Mouse (Mus musculus): Measurements from ENCODE around the gene Rassf8.

Rassf8 gene

DNA sequence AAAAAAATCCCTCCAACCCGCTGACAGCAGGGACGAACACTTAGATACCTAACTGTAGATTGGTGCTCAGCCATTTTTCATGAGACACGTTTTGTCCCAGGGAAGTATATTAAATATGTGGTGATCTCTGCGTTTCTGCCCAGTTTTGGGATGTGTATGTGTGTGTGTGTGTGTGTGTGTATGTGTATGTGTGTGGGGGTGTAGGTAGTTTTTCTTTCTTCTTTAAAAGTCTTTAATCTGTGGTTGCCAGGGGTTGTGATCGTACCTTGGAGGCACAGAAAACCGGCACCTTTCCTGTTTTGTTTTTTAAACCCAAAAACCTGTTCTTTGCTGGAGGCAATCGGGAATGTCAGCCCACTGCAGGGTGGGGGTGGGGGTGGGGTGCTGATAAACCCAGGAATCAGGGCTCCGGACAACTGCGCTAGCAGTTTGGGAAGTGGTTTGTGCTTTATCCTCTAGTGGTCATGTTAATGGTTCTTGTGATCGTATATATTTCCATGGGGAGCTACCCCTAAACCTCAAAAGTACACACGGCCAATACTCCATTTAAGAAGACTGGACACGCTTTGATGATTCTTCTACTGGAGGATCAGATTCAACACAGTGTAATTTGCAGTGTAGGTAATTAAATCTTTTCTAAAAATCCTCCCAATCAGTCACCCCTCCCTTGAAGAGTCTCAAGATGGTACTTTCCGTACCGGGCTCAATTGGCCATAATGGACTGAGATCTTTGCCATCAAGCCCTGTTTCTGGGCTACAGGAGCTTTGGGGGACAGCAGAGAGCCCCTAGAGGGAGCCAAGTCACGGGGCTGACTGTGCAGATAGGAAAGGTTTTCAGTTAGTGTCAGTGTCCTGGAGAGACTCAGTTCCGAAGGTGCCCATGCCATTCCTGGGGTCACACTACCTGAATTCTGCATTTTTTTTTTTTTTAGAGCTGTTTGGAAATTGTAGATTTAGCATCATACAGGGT, 1.4 kb downstream of the Rassf8 start:
- DNase-seq (ENCODE audit: low read depth): no peak

DNA sequence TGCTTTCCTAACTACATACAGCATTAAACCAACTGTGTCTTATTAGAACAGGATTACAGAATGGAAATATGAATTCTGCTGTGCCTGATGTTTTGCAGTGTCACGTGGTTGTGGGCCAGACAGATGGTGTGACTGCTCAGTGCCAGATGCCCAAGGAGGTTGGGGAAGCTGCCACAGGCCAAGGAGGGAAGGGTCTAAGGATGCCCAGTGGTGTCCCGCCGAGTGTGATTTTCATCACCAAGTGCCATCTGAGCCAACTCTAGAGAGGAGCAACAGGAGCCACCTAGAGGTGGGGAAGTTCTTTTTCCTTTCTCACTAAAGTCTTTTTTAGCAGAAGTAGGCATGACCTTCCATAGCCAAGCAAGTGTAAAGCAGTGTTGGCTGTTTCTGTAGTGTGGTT, 3.8 kb downstream of the Rassf8 start:
- no peak for DNase-seq (ENCODE audit: low read depth)

DNA sequence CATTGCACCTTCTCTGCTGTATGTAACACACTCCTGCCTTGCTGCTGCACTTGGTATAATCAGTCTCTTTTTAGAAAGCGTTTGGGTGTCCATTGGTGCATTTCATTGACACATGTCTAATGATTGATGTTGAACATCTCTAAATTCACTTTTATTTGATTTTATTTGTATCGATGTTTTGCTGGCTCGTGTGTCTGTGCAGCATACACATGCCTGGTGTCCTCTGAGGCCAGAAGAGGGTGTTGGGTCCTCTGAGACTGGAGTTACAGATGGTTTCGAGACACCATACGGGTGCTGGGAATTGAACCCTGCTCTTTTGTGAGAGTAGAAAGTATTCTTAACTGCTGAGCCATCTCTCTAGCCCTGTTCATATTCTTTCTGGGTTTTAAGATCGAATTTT, 6.7 kb downstream of the Rassf8 start:
- no peak for DNase-seq (ENCODE audit: low read depth)

DNA sequence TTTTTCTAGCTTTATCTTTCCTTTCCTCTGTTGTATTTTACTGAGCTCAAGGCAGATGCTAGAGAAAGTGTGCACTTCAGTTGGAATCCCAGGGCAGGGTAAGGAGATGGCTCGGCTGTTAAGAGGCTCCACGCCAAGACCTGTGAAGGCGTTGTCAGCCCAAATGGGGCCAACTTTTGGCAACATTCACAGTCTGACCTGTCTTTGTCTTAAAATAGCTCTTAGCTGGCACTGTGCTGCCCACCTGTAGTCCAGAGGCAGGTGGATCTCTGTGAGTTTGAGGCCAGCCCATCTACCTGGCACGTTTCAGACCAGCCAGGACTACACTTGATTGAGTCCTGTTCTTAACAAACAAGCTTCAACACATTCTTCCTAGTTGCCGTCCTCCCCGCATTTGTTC, 7.9 kb downstream of the Rassf8 start:
- DNase-seq (ENCODE audit: low read depth): no peak

DNA sequence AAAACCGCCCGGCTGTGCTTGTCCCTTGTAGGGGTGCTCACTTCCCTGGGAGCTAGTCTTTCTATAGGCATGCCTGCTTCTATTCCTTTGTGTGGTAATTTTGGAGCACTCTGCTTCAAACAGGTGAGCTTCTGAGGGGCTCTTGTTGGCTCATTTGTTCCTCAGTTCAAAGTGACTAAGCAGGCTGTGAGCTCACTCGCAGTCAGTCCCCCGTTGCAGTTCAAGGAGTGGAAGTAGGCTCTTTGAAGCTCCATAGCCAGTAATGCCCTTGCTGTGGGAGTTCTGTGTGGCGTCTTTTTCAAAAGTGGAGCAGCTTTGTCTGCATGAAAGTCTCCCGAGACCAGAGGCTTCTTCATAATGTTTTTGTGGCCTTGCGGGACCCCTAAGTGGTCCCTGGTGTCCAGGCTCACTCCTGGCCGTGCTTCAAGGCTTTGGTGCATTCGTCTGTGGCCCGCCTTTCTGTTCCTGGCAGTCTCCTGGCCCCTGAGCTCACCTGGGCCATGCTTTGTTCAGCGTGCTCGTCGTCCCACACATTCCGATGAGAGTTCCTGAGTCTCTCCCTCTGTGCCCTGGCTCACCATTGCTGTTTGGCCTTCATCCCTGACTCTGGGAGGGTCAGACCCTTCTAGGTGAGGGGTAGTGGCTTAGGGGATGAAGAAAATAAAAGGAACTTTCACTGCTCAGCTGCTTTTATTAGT, 9.5 kb downstream of the Rassf8 start:
- DNase-seq (ENCODE audit: low read depth): no peak

DNA sequence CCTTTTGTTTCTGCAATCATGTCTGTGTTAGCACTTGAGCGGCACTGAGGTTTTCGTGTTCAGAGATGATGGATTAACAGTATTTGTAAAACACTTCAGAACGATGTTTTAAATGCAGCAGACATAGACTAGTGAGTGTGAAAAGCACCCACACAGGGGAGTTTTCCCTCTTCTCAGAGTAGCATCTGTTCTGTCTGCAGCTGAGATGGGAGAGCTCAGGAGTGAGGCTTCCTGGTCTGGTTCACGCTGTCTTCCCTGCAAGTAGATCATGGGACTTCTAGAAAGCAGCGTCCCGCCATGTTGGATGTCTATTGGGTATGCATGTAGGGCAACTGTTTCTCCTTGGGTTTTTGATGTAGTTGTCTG, 10.1 kb downstream of the Rassf8 start:
- DNase-seq (ENCODE audit: low read depth): no peak

DNA sequence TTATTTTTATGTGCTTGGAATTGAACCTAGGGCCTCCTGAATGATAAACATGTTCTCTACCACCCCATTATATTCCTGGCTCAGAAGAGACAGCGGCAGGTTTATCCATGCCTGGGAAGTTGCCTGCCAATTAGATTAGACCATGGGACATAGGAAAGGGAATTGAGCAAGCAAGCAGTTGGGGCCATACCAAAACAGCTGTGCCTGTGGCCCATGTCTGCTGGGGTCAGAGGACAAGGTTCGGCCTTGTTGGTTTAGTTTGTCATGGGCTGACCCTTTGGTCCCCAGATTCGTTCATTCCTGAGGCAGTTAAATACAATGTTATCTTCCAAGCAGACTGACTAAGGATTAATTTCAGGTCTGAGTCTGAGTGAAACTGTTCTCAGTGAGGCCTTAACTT, 10.8 kb downstream of the Rassf8 start:
- no peak for DNase-seq (ENCODE audit: low read depth)

DNA sequence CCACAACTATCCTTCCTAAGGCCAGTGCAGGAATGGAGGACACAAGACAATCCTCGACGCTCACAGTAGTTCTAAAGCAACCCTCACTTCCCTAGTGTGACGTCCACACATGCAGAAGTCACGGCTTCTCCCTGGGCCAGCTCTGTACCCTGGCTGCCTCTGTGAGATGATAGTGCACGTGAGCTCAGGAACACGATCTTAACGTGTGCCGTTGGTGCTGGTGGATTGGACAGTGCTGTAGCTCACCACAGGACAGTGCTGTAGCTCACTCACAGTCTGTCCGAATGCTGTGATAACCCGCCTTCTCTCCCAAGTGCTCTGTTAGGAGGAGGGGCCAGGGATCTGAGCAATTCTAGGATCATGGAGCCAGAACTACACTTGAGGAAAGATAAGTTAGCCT, 12.1 kb downstream of the Rassf8 start:
- DNase-seq (ENCODE audit: low read depth): no peak

DNA sequence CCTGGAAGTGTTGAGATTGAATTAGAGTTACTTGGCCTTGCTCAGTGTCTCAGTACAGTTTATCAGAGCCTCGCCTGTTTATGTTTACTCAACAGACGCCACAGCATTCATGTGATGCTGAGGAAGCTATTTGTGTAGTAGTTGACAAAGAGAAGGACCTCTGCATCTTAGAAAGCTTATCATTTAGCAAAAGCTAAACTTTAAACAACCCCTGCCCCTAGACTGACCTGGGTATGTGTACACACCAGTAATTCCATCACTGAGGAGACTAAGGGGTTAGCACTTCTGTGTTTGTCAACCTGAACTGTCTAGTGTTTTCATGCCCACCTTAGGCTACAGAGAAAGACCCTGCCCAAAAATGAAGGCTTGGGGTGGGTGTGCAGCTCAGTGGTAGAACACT, 12.9 kb downstream of the Rassf8 start:
- DNase-seq (ENCODE audit: low read depth): no peak

DNA sequence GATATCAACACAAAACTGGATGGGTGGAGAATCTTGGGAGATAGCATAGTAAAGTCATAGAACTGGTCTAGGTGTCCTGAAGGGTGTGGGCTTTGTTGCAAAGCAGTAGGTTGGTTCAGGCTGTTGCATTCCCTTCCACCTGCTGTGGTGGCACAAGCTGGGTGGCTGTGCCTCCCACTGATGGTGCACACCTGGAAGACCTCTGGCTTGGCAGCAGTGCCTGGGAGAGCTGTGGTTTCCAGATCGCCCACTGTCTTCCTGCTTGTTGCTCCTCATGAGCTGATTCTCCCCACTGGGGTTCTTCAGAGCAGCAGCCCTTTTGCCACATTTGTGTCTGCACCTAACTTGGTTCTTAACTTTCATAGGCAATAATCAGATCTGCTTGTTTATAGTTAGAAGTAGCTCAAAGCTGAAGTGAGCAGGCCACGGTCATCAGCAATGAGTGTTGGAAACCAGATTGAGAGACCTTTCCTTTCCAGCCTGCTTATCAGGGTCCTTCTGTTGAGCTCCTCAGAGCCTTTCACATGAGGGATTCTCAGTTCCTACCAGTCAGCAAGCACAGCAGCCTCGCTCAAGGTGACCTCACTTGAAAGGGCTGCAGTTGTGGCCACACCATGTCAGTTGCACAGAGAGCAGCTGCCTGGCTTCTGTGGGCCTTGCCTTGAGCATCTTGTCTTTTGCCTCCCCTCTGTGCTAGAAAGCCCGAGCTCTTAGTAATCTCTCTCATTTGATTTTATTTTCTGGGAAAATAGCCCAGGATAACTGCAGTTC, 13.9 kb downstream of the Rassf8 start:
- no peak for DNase-seq (ENCODE audit: low read depth)

DNA sequence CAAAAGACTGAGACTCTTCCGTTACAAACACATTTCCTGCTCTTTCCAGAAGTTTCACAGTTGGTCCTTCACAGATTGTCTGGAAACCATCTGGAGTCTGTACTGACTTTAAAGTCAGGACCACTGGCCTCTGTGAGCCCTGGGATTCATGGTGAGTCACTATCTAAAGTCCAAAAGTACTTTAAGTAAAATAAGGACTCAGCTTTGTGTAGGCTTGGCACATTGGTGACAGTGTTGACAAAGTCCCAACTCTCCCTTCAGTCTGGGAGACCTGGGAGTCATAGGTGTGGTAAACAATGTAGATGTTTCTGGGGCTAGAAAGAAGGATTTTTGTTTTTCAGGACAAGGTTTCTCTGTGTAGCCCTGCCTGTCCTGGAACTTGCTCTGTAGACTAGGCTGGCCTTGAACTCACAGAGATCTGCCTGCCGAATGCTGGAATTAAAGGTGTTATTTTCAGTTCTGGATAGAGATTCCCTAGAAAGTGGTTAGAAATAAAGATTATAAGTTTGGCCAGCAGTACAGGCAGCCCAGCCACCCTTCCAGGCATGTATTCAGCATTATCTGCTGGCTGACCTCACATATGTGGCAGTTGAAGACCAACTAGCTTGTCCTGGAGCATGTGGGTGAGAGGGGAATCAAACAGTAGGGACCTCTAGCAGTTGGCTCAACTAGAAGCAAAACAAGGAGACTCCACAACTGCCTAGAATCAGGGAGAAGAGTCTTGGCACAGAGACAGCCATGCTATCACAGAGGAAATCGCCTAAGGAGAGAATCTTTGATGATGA, 14.8 kb downstream of the Rassf8 start:
- no peak for DNase-seq (ENCODE audit: low read depth)

DNA sequence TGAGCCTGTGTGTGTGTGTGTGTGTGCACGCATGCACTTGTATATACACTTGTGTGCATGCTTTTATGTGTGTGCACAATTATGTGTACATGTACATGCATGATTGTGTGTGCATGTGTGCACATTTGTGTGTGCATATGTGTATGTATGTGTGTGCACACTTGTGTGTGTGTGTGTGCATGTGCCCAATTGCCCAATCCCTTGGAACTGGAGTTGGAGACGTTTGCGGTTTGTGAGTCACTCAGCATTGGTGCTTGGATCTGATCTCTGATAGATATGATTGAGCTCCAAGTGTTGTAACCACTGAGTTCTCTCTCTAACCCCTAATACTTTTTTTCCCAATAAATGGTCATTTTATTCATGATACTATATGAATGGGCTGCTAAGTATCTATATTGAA, 15.5 kb downstream of the Rassf8 start:
- DNase-seq (ENCODE audit: low read depth): peak; percentile 55

DNA sequence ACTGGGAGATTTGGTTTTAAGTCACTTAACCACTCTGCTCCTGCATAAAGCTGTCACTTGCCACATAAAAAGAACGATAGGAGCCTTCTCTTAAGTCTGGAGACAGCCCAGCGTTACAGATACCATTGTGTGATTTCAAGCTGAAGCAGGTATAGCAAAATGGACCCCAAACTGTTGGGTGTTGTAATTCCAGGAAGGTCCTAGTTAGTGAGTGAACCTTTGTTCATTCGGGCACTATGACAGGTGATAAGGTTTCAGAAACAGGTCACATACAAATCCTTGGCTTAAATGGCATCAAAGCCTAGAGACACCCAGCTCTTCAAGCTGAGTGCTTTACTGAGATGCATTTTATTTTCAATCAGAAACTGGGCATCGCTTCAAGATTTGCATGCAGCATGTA, 16.5 kb downstream of the Rassf8 start:
- DNase-seq (ENCODE audit: low read depth): no peak

DNA sequence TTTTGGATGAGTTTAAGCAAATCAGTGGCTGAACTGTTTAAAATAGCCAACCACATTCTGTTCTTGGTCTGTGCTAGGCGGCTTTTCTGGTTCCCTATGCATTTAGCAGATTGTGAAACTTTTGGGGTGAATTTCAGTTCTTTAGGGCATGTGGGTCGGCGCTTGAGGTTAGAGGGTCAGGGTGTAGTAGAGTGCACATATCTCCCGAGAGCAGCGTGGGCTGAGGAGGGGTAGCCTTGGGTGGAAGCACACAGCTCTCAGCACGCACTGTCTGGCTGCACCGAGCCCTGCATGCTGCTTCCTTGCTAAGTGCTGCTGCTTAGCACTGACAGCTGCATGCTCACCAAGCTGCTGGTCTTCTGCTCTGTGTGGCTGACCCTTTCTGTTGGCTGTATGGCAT, 18.5 kb downstream of the Rassf8 start:
- no peak for DNase-seq (ENCODE audit: low read depth)

DNA sequence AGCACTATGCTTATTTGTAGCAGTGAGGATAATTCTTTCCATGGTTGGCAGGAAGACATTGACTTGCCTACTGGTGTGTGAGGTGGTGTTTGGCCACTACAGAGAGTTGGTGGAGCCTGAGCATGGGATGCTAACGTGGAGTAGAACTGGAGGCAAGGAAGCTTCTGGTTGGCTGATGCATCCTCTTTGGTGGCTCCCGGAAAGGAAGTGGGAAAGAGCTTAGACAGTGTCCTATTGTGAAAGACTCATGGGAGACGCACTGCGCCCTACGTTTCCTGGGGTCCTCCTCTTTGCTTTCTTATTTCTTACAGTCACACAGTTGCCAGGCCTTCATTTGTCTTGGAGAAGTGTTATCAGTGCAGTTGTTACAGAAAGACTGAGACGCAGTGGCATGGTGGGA, 20.4 kb downstream of the Rassf8 start:
- DNase-seq (ENCODE audit: low read depth): no peak

DNA sequence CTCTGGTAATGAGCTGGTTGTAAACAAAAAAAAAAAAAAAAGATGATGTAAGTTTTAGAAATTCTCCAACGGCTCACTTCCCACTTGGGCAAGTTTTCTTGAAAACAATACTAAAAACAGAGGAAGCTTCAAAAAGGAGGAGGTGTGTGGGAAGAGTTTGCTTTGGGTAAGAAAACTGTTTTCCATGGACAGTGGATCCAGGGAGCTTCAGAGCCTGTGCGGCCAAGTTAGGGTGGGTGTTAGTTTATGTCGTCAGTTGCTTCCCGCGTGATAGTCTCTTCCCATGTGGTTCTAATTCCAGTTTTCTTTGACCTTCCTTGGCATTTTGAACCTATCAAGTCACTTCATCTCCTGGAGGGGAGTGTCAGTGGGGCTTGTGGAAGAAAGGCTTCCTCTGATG, 21.1 kb downstream of the Rassf8 start:
- DNase-seq (ENCODE audit: low read depth): no peak

DNA sequence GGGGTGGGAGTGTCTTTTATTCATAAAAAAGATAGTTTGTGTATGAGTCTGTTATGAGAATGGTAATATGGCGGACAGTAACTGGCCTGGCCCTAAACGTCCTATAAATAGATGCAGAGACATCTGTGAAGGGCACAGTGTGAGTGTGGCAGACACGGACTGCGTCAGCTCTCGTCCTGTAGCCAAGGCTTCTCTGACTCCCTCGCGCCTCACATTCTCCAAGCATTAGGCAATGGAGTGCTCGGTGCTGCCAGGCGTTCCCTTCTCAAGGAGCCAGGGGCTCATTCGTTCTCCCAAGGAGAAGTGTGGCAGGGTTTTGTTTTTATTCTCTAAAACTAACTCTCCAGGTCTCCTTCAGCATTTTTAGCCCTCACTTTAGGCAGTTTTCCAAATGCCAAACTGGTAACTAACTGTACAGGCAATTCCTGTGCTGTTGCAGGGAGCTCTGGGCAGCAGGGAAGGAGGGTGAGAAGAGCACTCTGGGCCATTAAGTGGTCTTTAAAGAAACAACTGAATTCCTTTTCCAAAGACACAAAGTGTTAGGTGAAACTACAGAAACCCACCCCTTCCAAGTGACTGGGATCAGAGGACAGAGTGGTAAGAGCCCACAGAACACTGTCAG, 22.2 kb downstream of the Rassf8 start:
- no peak for DNase-seq (ENCODE audit: low read depth)

DNA sequence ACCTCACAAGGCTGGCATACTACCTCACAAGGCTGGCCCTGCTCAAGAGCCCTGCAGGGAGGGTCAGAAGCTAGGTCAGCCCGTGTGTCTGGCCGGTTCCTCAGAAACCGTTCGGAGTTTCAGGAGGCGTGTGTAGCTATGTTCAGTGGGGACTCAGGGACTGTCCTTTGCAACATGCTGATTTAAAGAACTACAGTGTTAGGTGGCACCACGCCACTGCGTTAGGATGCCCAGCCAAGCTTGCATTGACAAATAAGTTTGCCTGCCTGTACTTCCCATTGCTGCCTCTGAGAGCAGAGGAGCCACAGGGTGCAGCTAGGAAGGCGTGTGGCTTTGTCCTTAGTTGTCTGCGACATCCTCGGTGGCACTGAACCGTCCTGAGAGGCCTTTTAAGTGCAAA, 23.3 kb downstream of the Rassf8 start:
- DNase-seq (ENCODE audit: low read depth): no peak

DNA sequence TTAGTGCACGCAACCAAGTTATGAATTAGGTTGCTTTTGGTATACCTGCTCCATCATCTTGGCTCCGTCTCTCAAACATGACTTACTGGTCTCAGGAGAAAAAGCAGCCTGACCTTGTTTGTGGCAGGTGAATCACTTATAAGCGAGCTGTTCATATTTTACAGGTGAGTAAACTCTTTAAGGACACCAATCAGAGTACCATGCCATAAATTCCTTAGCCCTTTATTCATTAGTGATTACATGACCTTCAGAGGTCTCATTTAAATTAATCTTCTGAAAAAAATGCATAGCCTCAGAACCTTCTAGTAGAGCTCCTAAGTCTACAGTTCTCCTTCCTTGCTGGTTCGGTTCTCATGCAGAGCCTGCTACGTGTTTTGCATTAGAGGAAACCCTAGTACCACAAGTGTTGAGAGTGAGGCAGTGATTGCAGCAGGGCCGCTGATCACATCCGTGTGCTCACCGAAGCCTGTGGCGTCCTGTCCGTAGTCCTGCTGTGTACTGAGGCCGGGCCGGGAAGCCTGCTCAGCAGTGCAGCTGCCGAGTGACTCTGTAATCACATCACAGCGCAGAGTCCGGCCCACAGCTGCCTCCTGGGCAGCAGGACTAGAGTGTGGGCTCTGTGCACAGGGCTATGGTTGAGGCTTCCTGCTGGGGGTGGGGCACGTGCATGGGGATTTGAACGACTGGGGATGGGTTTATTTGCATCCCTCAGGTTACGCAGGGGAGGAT, 23.9 kb downstream of the Rassf8 start:
- no peak for DNase-seq (ENCODE audit: low read depth)

DNA sequence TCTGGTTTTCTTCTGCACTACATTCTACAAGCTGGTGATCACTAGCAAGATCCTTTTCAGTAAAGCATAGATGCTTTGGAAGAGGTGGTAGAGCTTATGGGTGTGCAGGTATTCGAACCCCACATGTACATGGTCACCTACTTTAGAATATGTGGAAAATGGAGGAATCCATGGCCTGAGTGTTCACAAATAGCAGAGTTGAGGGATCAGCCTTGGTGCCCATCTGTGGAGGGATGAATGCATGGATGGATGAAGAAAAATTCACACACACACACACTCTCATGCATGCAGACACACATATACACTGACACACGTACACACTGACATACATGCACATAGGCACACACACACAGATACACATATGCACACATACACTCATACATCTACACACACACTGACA, 27.9 kb downstream of the Rassf8 start:
- DNase-seq (ENCODE audit: low read depth): no peak

DNA sequence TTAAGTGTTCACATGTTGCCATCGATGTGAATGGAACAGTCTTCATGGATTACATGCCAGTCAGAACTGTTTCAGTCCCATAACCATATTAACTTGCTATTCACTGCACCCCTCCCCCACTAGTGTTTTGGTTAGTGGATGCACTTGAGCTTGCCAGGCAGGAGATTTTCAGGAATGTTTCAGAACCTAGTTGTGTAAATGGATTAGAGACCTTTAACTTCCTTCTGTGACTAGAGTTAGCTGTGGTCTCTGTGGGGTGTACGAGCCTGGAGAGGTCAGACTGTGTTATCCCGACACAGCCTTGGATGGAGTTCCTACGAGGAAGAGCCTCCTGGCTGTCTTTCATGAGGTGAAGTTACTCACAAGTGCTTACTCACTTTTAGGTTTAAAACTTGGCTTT, 29.7 kb downstream of the Rassf8 start:
- DNase-seq (ENCODE audit: low read depth): no peak
